Comparison of ENCODE assay signal across 37 mouse cellular contexts in genomic region chr9:44711602-44712001, GRCm38 (mm10). TPM values are rescaled to one million over a fixed set of nuclear protein-coding genes. Genes with fewer than 3 reads are reported as not detected.
A peak's percentile ranks its signal among the peaks of the same experiment; 100 is the strongest.
DNase-seq lines count a peak whose midpoint lies in the region; ATAC-seq and TF ChIP-seq lines count a peak whose summit lies in the region.
"Had no signal": no experiment of that assay in that cellular context is flagged by ENCODE, and none has a peak within 500 bp of the region (broad histone marks: within the 10 kb centered on the region; RNA-seq: fewer than 3 reads in every experiment).

No protein-coding gene starts in this region.

- H3K36me3 ChIP-seq in intestine, postnatal 0 days (ENCODE audit: control insufficient read depth, insufficient read depth): peaks cover 28% of the 10 kb centered on the region
- H3K36me3 ChIP-seq in intestine, embryonic 15.5 days: 0 out of 2 replicates have a peak, but pooled peaks cover 9% of the 10 kb centered on the region
- peaks cover 10% of the 10 kb centered on the region for H3K36me3 ChIP-seq in stomach, postnatal 0 days (ENCODE audit: control insufficient read depth, insufficient read depth, low read length)
- H3K36me3 ChIP-seq in heart, embryonic 10.5 days: peaks cover 84% of the 10 kb centered on the region

- DNase-seq in adrenal gland, adult 2 months: peak; percentile 31
- DNase-seq in adrenal gland, postnatal 36 days: no peak
- DNase-seq in lung, postnatal 25 days (ENCODE audit: low spot score): peak; percentile 57
- DNase-seq in stomach, postnatal 0 days (ENCODE audit: low spot score): peak; percentile 43
- DNase-seq in layer of hippocampus, adult 8-10 months (ENCODE audit: low spot score in 2 of 2): no peak
- no peak for DNase-seq in heart, embryonic 10.5 days (ENCODE audit: low spot score)
- DNase-seq: cerebellum, adult 11-12 months; cerebellum, adult 9-11 months; embryo, embryonic 11 days; gastrocnemius, postnatal 14 days; heart, postnatal 36 days; kidney, adult 11 months; kidney, postnatal 36 days; layer of hippocampus, adult 9-11 months; right cerebral cortex, postnatal 4 days had no signal

- no peak overlapping the region for H3K4me2 ChIP-seq in intestine, postnatal 0 days (replicated peaks; ENCODE audit: low read depth)
- H3K4me2 ChIP-seq in intestine, embryonic 15.5 days (replicated peaks): no peak overlapping the region
- peak overlapping the region; percentile 20; the same call in 1 of the 2 replicates for H3K4me2 ChIP-seq in stomach, postnatal 0 days (replicated peaks; ENCODE audit: low read depth)
- H3K4me2 ChIP-seq: embryonic facial prominence, embryonic 13.5 days; heart, embryonic 15.5 days; hindbrain, embryonic 13.5 days; limb, embryonic 13.5 days; liver, embryonic 11.5 days; midbrain, embryonic 12.5 days; neural tube, embryonic 12.5 days had no signal

- no peak overlapping the region for H3K4me3 ChIP-seq in intestine, postnatal 0 days (ENCODE audit: low read depth, low read length)
- no peak overlapping the region for H3K4me3 ChIP-seq in intestine, embryonic 15.5 days (replicated peaks)
- H3K4me3 ChIP-seq in stomach, postnatal 0 days (ENCODE audit: low read depth, low read length): no peak overlapping the region
- no peak overlapping the region for H3K4me3 ChIP-seq in heart, embryonic 10.5 days
- H3K4me3 ChIP-seq: embryonic facial prominence, embryonic 13.5 days; erythroblast, embryonic 14.5 days; heart, embryonic 15.5 days; hindbrain, embryonic 13.5 days; limb, embryonic 13.5 days; megakaryocyte, embryonic 14.5 days; midbrain, embryonic 12.5 days; myocyte; neural tube, embryonic 12.5 days had no signal

- no peak for TF ChIP-seq EP300 in stomach, postnatal 0 days (optimal IDR thresholded peaks at IDR 0.05)

- H3K9ac ChIP-seq in intestine, postnatal 0 days (ENCODE audit: low read depth, low read length): no peak overlapping the region
- no peak overlapping the region for H3K9ac ChIP-seq in intestine, embryonic 15.5 days
- H3K9ac ChIP-seq in stomach, postnatal 0 days (ENCODE audit: low read length): 0 out of 2 replicates have a peak overlapping the region, but pooled peaks have one; percentile 27
- H3K9ac ChIP-seq: heart, embryonic 15.5 days; hindbrain, embryonic 13.5 days; limb, embryonic 13.5 days; midbrain, embryonic 12.5 days; neural tube, embryonic 12.5 days had no signal

- TF ChIP-seq CTCF in intestine, postnatal 0 days (IDR thresholded peaks at IDR 0.05; ENCODE audit: low read depth): no peak
- 0 out of 2 replicates have a peak, but pooled peaks have one; percentile 6 for TF ChIP-seq CTCF in stomach, postnatal 0 days (IDR thresholded peaks at IDR 0.05; ENCODE audit: low read depth)

- ATAC-seq in intestine, postnatal 0 days: no peak
- ATAC-seq in intestine, embryonic 15.5 days: no peak
- no peak for ATAC-seq in stomach, postnatal 0 days (ENCODE audit: low FRiP score, low TSS enrichment)
- ATAC-seq: forebrain, embryonic 16.5 days had no signal

- peak overlapping the region; percentile 54 for H3K27ac ChIP-seq in intestine, postnatal 0 days (ENCODE audit: low read depth, low read length)
- no peak overlapping the region for H3K27ac ChIP-seq in intestine, embryonic 15.5 days
- peak overlapping the region; percentile 61; the same call in 1 of the 2 replicates for H3K27ac ChIP-seq in stomach, postnatal 0 days (replicated peaks)
- no peak overlapping the region for H3K27ac ChIP-seq in heart, embryonic 10.5 days
- H3K27ac ChIP-seq: embryonic facial prominence, embryonic 13.5 days; heart, embryonic 15.5 days; hindbrain, embryonic 13.5 days; limb, embryonic 13.5 days; midbrain, embryonic 12.5 days; neural tube, embryonic 12.5 days had no signal

- 55% methylated on average over 17 of the region's 17 CpGs for WGBS in intestine, postnatal 0 days
- WGBS in intestine, embryonic 15.5 days: 66% methylated on average over 17 of the region's 17 CpGs
- 59% methylated on average over 17 of the region's 17 CpGs for WGBS in stomach, postnatal 0 days
- WGBS in heart, embryonic 10.5 days: 64% methylated on average over 17 of the region's 17 CpGs

- no peaks in the 10 kb centered on the region; the same call in 1 of the 2 replicates for H3K27me3 ChIP-seq in intestine, postnatal 0 days (replicated peaks; ENCODE audit: control insufficient read depth, insufficient read depth, low read length)
- H3K27me3 ChIP-seq in intestine, embryonic 15.5 days (replicated peaks): no peaks in the 10 kb centered on the region
- no peaks in the 10 kb centered on the region for H3K27me3 ChIP-seq in stomach, postnatal 0 days (ENCODE audit: control insufficient read depth, insufficient read depth, low read length)
- peaks cover 10% of the 10 kb centered on the region for H3K27me3 ChIP-seq in heart, embryonic 10.5 days (ENCODE audit: insufficient read depth, poor library complexity, severe bottlenecking)
- H3K27me3 ChIP-seq: CH12.LX; embryonic facial prominence, embryonic 13.5 days; heart, embryonic 15.5 days; limb, embryonic 13.5 days; neural tube, embryonic 12.5 days had no signal

- H3K4me1 ChIP-seq in intestine, postnatal 0 days (replicated peaks; ENCODE audit: control insufficient read depth, insufficient read depth, low read length): no peaks in the 10 kb centered on the region; the same call in 1 of the 2 replicates
- H3K4me1 ChIP-seq in intestine, embryonic 15.5 days (replicated peaks): peaks cover 32% of the 10 kb centered on the region
- H3K4me1 ChIP-seq in stomach, postnatal 0 days (replicated peaks; ENCODE audit: control insufficient read depth, insufficient read depth): 0 out of 2 replicates have a peak, but pooled peaks cover 6% of the 10 kb centered on the region
- peaks cover 33% of the 10 kb centered on the region for H3K4me1 ChIP-seq in heart, embryonic 10.5 days

- H3K9me3 ChIP-seq in intestine, postnatal 0 days (ENCODE audit: control insufficient read depth): no peaks in the 10 kb centered on the region
- no peaks in the 10 kb centered on the region for H3K9me3 ChIP-seq in intestine, embryonic 15.5 days
- H3K9me3 ChIP-seq in stomach, postnatal 0 days (ENCODE audit: control insufficient read depth, low read length): no peaks in the 10 kb centered on the region
- H3K9me3 ChIP-seq in heart, embryonic 10.5 days: no peaks in the 10 kb centered on the region
- H3K9me3 ChIP-seq: embryonic facial prominence, embryonic 13.5 days; G1E; heart, embryonic 15.5 days; hindbrain, embryonic 13.5 days; limb, embryonic 13.5 days; megakaryocyte, embryonic 14.5 days; midbrain, embryonic 12.5 days; neural tube, embryonic 12.5 days had no signal

RNA-seq across cellular contexts. Expression of gene Phldb1, which starts 23.4 kb away (rescaled TPM):
- total RNA-seq in adrenal gland, adult 2 months (2021): 10 to 100 TPM; 24.9 to 54.1 TPM
- 59.7 and 90.9 TPM in 2 replicates for polyA plus RNA-seq in adrenal gland, adult 2 months (2012; rRNA removed)
- total RNA-seq in adrenal gland, postnatal 36 days (2021): 10 to 100 TPM; 41.2 to 48.9 TPM
- polyA plus RNA-seq in intestine, postnatal 0 days (2015; fragmentation: Nextera tagmentation; extraction: Ambion mirVana): 6.2 and 6.9 TPM in 2 replicates
- 17.6 and 18.9 TPM in 2 replicates for polyA plus RNA-seq in intestine, embryonic 15.5 days (2015; fragmentation: Nextera tagmentation; extraction: Ambion mirVana)
- 14.9 and 15.8 TPM in 2 replicates for polyA plus RNA-seq in stomach, postnatal 0 days (2015; fragmentation: Nextera tagmentation; extraction: Ambion mirVana)
- total RNA-seq in layer of hippocampus, adult 8-10 months (2022): 100 to 1,000 TPM in 2 of 4 experiments, 10 to 100 TPM in 2; 84.1 to 114 (median 102) TPM
- 29.1 and 34.7 TPM in 2 replicates for polyA plus RNA-seq in heart, embryonic 10.5 days (2016; fragmentation: Nextera tagmentation; extraction: Ambion mirVana)

RNA-seq across cellular contexts. Expression of gene Treh, which starts 38.6 kb away (rescaled TPM):
- not detected for total RNA-seq in adrenal gland, adult 2 months (2021)
- not detected in 2 replicates for polyA plus RNA-seq in adrenal gland, adult 2 months (2012; rRNA removed)
- total RNA-seq in adrenal gland, postnatal 36 days (2021): not detected
- polyA plus RNA-seq in intestine, postnatal 0 days (2015; fragmentation: Nextera tagmentation; extraction: Ambion mirVana): 2.1 and 2.4 TPM in 2 replicates
- not detected in 2 replicates for polyA plus RNA-seq in intestine, embryonic 15.5 days (2015; fragmentation: Nextera tagmentation; extraction: Ambion mirVana)
- not detected in 2 replicates for polyA plus RNA-seq in stomach, postnatal 0 days (2015; fragmentation: Nextera tagmentation; extraction: Ambion mirVana)
- total RNA-seq in layer of hippocampus, adult 8-10 months (2022): not detected
- not detected in 2 replicates for polyA plus RNA-seq in heart, embryonic 10.5 days (2016; fragmentation: Nextera tagmentation; extraction: Ambion mirVana)
- total RNA-seq: CH12.LX; G1E; gastrocnemius, postnatal 14 days; granulocyte monocyte progenitor cell, adult 5-6 weeks; heart, postnatal 36 days; left cerebral cortex, postnatal 10 days; midbrain, postnatal 0 days had no signal
- polyA plus RNA-seq: C2C12; embryonic facial prominence, embryonic 13.5 days; erythroblast, embryonic 14.5 days; forebrain, embryonic 11.5 days; forebrain, embryonic 16.5 days; G1E; heart, embryonic 15.5 days; hindbrain, embryonic 13.5 days; kidney, embryonic 14.5 days; limb, embryonic 13.5 days; liver, embryonic 11.5 days; liver, embryonic 16.5 days; midbrain, embryonic 12.5 days; midbrain, postnatal 0 days; neural tube, embryonic 12.5 days had no signal

RNA-seq across cellular contexts. Expression of gene Arcn1, which starts 56.0 kb away (rescaled TPM):
- 100 to 1,000 TPM; 145 to 172 TPM for total RNA-seq in adrenal gland, adult 2 months (2021)
- 17.1 and 23.2 TPM in 2 replicates for polyA plus RNA-seq in adrenal gland, adult 2 months (2012; rRNA removed)
- total RNA-seq in adrenal gland, postnatal 36 days (2021): 100 to 1,000 TPM; 173 to 185 TPM
- 113 and 121 TPM in 2 replicates for polyA plus RNA-seq in intestine, postnatal 0 days (2015; fragmentation: Nextera tagmentation; extraction: Ambion mirVana)
- 184 and 193 TPM in 2 replicates for polyA plus RNA-seq in intestine, embryonic 15.5 days (2015; fragmentation: Nextera tagmentation; extraction: Ambion mirVana)
- 98.1 TPM in 2 replicates for polyA plus RNA-seq in stomach, postnatal 0 days (2015; fragmentation: Nextera tagmentation; extraction: Ambion mirVana)
- 100 to 1,000 TPM in 2 of 4 experiments, 10 to 100 TPM in 2; 94.1 to 110 (median 101) TPM for total RNA-seq in layer of hippocampus, adult 8-10 months (2022)
- polyA plus RNA-seq in heart, embryonic 10.5 days (2016; fragmentation: Nextera tagmentation; extraction: Ambion mirVana): 159 and 167 TPM in 2 replicates

RNA-seq across cellular contexts. Expression of gene Ift46, which starts 56.1 kb away (rescaled TPM):
- 100 to 1,000 TPM in 1 of 2 experiments, 10 to 100 TPM in 1; 73.0 to 102 TPM for total RNA-seq in adrenal gland, adult 2 months (2021)
- 20.7 and 22.2 TPM in 2 replicates for polyA plus RNA-seq in adrenal gland, adult 2 months (2012; rRNA removed)
- 10 to 100 TPM; 68.9 to 97.6 TPM for total RNA-seq in adrenal gland, postnatal 36 days (2021)
- 52.8 and 56.9 TPM in 2 replicates for polyA plus RNA-seq in intestine, postnatal 0 days (2015; fragmentation: Nextera tagmentation; extraction: Ambion mirVana)
- polyA plus RNA-seq in intestine, embryonic 15.5 days (2015; fragmentation: Nextera tagmentation; extraction: Ambion mirVana): 79.8 and 82.8 TPM in 2 replicates
- 55.5 and 61.9 TPM in 2 replicates for polyA plus RNA-seq in stomach, postnatal 0 days (2015; fragmentation: Nextera tagmentation; extraction: Ambion mirVana)
- 10 to 100 TPM; 67.4 to 77.6 (median 70.5) TPM for total RNA-seq in layer of hippocampus, adult 8-10 months (2022)
- 77.2 and 84.8 TPM in 2 replicates for polyA plus RNA-seq in heart, embryonic 10.5 days (2016; fragmentation: Nextera tagmentation; extraction: Ambion mirVana)

Comparison
In these comparisons a context has a peak if more than half of its experiments do, and no peak if none do; other contexts are left out.
1. DNase-seq: peak in adrenal gland, adult 2 months (single experiment), lung, postnatal 25 days (single experiment) and stomach, postnatal 0 days (single experiment); none in adrenal gland, postnatal 36 days (0 of 2), layer of hippocampus, adult 8-10 months (0 of 2) and heart, embryonic 10.5 days (single experiment).
2. H3K27ac ChIP-seq: peak in intestine, postnatal 0 days (single experiment) and stomach, postnatal 0 days (single experiment); none in intestine, embryonic 15.5 days (single experiment) and heart, embryonic 10.5 days (single experiment).